Mouse (Mus musculus) neural tube, embryonic 14.5 days (tissue): ENCODE data around the gene Tab1. TPM values are rescaled to one million over a fixed set of nuclear protein-coding genes. Genes with fewer than 3 reads are reported as not detected.

Experiments
- ATAC-seq: fragments of 200-750 bp; cut with Nextera tagmentation; 2 replicates; pipeline ENCODE4 v1.8.0; 2017; ENCODE audit warnings: low read depth, mild to moderate bottlenecking, moderate TSS enrichment, moderate library complexity
- H3K27ac ChIP-seq: fragments of 300-500 bp; sonication (generic); 2 replicates; pipeline ENCODE4 v1.5.1; 2014; ENCODE audit warnings: low read depth, mild to moderate bottlenecking, control low read depth, low read length, moderate library complexity, mixed read lengths
- H3K27me3 ChIP-seq: fragments of 300-500 bp; sonication (generic); 2 replicates; pipeline ENCODE4 v1.6.1; 2014; ENCODE audit warnings: low read length; ENCODE audit not compliant: control insufficient read depth, insufficient read depth
- H3K36me3 ChIP-seq: fragments of 300-500 bp; sonication (generic); 2 replicates; pipeline ENCODE4 v1.6.1; 2014; ENCODE audit warnings: low read length, mixed read lengths; ENCODE audit not compliant: control insufficient read depth, insufficient read depth
- H3K4me1 ChIP-seq: fragments of 300-500 bp; sonication (generic); 2 replicates; pipeline ENCODE4 v1.6.1; 2014; ENCODE audit warnings: low read length; ENCODE audit not compliant: control insufficient read depth, insufficient read depth
- H3K4me2 ChIP-seq: fragments of 300-500 bp; sonication (generic); 2 replicates; pipeline ENCODE4 v1.6.1; 2014; ENCODE audit warnings: mild to moderate bottlenecking, low read depth, low read length, control low read depth
- H3K4me3 ChIP-seq: fragments of 300-500 bp; sonication (generic); 2 replicates; pipeline ENCODE4 v1.5.1; 2014; ENCODE audit warnings: low read depth, low read length, control low read depth, mixed read lengths
- H3K9ac ChIP-seq: fragments of 300-500 bp; sonication (generic); replicated peaks from 2 replicates; pipeline ENCODE4 v1.6.1; 2014; ENCODE audit warnings: low read depth, mild to moderate bottlenecking, control low read depth, low read length, mixed read lengths
- H3K9me3 ChIP-seq: fragments of 300-500 bp; sonication (generic); 2 replicates; pipeline ENCODE4 v1.6.1; 2016; ENCODE audit warnings: low read length; ENCODE audit not compliant: control insufficient read depth
- WGBS: fragments of 180-500 bp; shearing (Covaris S2); extraction: QIAGEN DNeasy Blood & Tissue Kit; methylation state at CpG from one replicate; pipeline ENCODE4 v1.1.7; 2014; 5-methylcytosine and 5-hydroxymethylcytosine counted together
- polyA plus RNA-seq: library from polyadenylated mRNA; unstranded; fragments of >200 nt; fragmentation: Nextera tagmentation; extraction: Ambion mirVana; gene quantifications from 2 replicates; pipeline ENCODE4 v1.2.1, GENCODE M21; 2014

Gene Tab1
- polyA plus RNA-seq = 30.1 and 36.6 TPM in 2 replicates

DNA sequence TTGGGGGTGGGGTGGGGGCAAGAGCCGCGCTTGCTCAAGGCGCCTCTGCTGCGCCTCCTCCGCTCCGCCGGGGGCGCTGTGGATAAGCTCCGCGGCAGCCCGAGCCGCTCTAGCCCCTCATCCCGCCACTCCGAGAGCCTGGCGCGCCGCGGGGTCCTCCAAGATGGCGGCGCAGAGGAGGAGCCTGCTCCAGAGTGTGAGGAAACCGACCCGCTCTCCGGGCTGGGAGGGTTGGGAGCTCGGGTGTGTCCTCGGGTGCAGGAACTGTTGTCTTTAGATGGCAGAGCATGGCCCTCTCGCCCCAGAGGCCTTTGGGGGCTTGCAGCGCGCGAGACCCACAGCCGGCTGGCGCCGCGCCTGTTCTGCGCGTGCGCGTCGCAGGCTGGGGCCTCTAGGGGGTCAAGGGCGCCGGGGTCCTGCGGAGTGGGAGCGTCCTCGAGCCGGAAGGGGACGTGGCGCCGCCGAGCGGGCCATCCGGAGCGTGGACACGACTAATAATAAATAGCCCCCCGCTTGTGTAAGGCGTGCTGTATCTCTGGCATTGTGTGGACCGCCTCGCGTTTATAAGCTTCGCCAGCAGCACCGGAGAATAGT lies at the start of gene Tab1:
Gene Tab1, plus strand, starts transcription at position 135 of the 594 bp plus-strand sequence.
- peak within 1 kb of the TSS; percentile 51 for H3K4me2 ChIP-seq
- H3K27ac ChIP-seq = peak within 1 kb of the TSS; percentile 98
- H3K27me3 ChIP-seq = no peaks in the 10 kb centered on the region
- ATAC-seq = peak; percentile 96
- H3K9ac ChIP-seq = peak within 1 kb of the TSS; percentile 85
- H3K4me3 ChIP-seq = peak within 1 kb of the TSS; percentile 70
- no peaks in the 10 kb centered on the region for H3K36me3 ChIP-seq
- H3K9me3 ChIP-seq = no peaks in the 10 kb centered on the region
- 1% methylated on average over 58 of the region's 59 CpGs for WGBS
- 0 out of 2 replicates have a peak, but pooled peaks cover 10% of the 10 kb centered on the region for H3K4me1 ChIP-seq

DNA sequence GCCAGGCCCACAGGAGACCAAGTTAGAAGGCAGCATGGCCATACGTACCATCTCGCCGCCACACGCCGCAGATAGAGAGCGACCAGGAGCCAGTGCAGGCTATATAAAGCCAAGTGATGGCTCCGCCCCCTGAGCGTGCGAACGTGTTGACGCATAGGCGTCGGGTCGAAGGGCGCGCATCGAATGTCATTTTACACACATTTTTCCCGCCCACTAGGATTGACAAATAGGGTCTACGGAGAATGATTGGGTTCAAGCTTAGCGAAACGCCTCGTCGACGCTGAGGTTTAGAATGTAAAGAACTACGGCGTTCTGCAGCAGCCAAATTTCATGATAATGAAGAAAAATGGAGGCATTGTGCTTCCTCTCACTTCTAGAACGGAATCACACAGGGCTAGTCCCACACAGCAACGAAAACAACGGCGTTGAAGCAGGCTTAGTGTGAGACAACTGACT lies 49.6 kb upstream of the Tab1 start:
- Histone ChIP-seq H3K9me3 (no peaks in the 10 kb centered on the region), H3K27ac (peak overlapping the region; percentile 97), H3K27me3 (no peaks in the 10 kb centered on the region), H3K9ac (peak overlapping the region; percentile 90), H3K4me2 (peak overlapping the region; percentile 88), H3K4me1 (peaks cover 15% of the 10 kb centered on the region), H3K36me3 (peaks cover 29% of the 10 kb centered on the region), H3K4me3 (peak overlapping the region; percentile 62)
- under 1% methylated on average over 30 of the region's 30 CpGs for WGBS
- ATAC-seq = peak; percentile 95

DNA sequence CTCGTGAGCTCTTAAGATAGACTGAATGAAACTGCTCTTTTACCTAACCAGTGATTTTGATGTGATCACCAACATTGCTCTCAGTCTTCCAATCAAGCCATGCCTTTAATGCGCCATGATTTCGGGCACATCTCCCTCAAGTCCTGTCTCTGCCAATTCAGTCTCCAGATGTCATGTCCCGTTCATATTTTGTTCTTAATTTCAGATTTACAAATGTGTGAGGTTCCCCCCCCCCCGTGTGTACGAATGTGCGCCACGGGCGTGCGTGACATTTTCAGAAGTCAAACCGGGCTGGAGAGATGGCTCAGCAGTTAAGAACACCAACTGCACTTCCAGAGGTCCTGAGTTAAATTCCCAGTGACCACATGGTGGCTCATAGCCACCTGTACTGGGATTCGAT lies 49.2 kb upstream of the Tab1 start:
- Histone ChIP-seq H3K4me1 (peaks cover 15% of the 10 kb centered on the region), H3K4me3 (peak overlapping the region; percentile 62), H3K4me2 (peak overlapping the region; percentile 88), H3K9ac (peak overlapping the region; percentile 90), H3K27me3 (no peaks in the 10 kb centered on the region), H3K9me3 (no peaks in the 10 kb centered on the region), H3K36me3 (peaks cover 27% of the 10 kb centered on the region), H3K27ac (peak overlapping the region; percentile 97)
- WGBS = under 1% methylated on average over 12 of the region's 12 CpGs
- ATAC-seq = peak; percentile 12

DNA sequence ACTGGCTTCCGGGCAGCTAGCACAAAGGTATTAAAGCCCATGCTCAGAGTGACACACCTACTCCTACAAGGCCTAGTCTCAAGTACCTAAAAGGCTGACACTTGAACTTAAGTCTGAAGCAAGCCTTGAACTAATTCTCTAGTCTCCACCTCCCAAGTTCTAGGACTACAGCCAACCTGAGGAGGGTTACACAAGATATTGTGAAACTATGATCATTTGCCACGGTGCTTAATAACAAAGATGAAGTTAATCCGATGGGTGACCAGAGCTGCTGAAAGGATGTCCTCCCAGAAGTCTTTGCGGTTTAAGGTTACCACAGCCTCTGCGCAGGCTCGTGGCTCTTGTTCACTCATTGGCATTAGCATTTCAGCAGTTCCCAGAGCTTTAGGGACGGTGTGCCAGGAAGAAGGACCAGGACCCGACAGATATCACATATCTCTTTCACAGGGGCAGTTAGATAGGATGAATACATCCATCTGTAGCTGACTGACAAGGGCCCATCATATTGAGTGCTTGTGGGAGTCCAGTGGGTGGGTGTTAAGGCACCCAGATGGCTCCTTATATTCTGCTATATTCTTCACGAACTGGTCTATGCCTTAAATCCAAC lies 45.4 kb upstream of the Tab1 start:
- no peaks in the 10 kb centered on the region for H3K36me3 ChIP-seq

DNA sequence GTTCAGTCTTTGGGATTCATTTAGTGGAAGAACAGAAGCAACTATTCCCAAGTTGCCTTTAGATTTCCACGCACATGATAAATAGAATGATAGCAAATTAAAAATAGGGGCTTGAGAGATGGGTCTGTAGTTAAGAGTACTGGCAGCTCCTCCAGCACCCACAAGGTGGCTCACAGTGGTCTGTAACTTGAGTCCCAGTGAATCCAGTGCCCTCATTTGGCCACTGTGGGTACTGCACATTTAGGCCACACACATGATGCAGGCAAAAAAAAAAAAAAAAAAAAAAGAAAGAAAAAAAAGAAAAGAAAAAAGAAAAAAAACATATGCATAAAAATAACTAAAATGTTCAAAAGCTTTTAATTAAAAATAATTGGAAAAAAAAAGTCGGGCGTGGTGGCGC lies 44.3 kb upstream of the Tab1 start:
- WGBS = 44% methylated on average over 4 of the region's 4 CpGs
- Histone ChIP-seq H3K4me3 (no peak overlapping the region), H3K36me3 (no peaks in the 10 kb centered on the region), H3K4me1 (peaks cover 12% of the 10 kb centered on the region; the same call in 1 of the 2 replicates), H3K27me3 (no peaks in the 10 kb centered on the region), H3K27ac (no peak overlapping the region), H3K4me2 (no peak overlapping the region), H3K9me3 (no peaks in the 10 kb centered on the region), H3K9ac (no peak overlapping the region)
- no peak for ATAC-seq

More for the DNA sequence above, 45.4 kb upstream of the Tab1 start:
- WGBS = 82% methylated on average over 9 of the region's 9 CpGs
- Histone ChIP-seq H3K4me3 (no peak overlapping the region), H3K4me1 (peaks cover 7% of the 10 kb centered on the region; the same call in 1 of the 2 replicates), H3K27ac (no peak overlapping the region), H3K4me2 (no peak overlapping the region), H3K9me3 (no peaks in the 10 kb centered on the region), H3K9ac (no peak overlapping the region), H3K27me3 (no peaks in the 10 kb centered on the region)
- no peak for ATAC-seq

DNA sequence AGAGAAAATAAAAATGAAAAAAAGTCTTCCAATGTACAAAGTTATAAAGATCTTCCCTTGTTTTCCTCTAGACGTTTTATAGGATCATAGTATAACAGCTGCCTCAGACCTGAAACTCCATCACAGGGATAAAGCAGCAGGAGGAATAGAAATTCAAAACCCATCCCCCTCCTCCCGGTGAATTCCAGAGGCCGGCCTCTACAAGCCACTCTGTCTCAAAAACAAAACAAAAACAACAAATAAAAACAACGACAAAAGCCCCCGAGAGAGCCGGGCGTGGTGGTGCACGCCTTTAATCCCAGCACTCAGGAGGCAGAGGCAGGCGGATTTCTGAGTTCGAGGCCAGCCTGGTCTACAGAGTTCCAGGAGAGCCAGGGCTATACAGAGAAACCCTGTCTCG lies 42.8 kb upstream of the Tab1 start:
- Histone ChIP-seq H3K27me3 (no peaks in the 10 kb centered on the region), H3K4me1 (peaks cover 12% of the 10 kb centered on the region; the same call in 1 of the 2 replicates), H3K4me3 (no peak overlapping the region), H3K9ac (no peak overlapping the region), H3K36me3 (no peaks in the 10 kb centered on the region), H3K27ac (no peak overlapping the region), H3K4me2 (no peak overlapping the region), H3K9me3 (no peaks in the 10 kb centered on the region)
- no peak for ATAC-seq
- 78% methylated on average over 11 of the region's 11 CpGs for WGBS

DNA sequence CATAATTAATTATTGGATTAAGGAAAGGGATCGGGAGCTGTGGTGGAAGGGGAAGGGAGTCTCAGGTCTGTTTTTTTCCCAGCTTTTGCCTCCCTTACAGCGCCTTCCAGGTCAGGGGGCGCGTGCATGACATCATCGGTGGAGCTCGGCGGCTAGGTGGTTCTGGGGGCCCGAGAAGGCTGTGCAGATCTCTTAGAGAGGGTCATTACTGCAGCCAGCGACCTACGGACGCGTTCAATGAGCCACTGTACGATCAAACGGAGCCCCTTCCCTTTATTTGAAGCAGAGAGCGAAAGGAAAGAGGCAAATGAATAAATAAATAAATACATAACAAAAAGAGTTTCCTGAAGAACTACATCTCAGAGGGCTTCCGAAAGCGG lies 42.2 kb upstream of the Tab1 start:
- Histone ChIP-seq H3K27me3 (no peaks in the 10 kb centered on the region), H3K4me3 (peak overlapping the region; percentile 81), H3K36me3 (no peaks in the 10 kb centered on the region), H3K9me3 (no peaks in the 10 kb centered on the region), H3K4me2 (peak overlapping the region; percentile 75), H3K27ac (no peak overlapping the region), H3K4me1 (peaks cover 12% of the 10 kb centered on the region; the same call in 1 of the 2 replicates), H3K9ac (peak overlapping the region; percentile 91)
- 2% methylated on average over 17 of the region's 17 CpGs for WGBS
- peak; percentile 45; the same call in 1 of the 2 replicates for ATAC-seq

DNA sequence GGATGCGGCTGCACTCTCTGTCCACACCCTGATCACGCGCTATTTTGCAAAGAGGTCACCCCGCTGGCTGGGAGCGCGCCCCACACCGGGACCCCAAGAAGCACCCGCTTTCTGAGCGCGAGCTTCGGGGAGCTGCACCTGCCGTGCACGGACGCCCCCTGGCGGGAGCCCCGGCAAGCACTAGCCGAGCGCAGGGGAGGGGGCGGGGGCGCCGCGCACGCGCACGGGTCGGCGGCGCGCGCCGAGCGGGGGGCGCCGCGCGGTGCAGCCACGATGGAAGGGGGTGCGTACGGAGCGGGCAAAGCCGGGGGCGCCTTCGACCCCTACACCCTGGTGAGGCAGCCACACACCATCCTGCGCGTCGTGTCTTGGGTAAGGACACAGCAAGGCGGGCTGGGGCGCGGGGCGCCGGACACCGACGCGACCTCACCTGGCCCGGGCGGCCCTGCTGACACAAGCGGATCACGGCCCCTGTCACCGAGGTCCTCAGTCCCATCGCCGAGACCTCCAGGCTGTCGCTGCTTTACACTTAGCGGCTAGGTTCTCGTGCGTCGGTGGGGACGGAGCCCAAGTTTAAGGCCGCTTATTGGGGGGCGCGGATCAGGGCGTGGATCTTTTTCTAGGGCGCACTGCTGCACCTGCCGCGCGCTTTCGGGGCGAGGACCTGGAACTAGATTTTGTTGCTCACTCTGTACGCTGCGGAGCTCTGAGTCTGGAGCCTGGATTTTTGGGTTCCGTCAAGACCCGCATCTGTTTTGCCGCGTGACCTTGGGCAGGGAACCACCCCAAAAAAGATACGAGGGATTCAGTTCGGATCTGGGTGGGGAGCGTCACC lies 41.6 kb upstream of the Tab1 start, which contains the start of the genes Syngr1 and Rpl3:
Gene Syngr1, plus strand, starts transcription at position 214 of the 835 bp plus-strand sequence.
Gene Rpl3, minus strand, starts transcription at position 748 of the 835 bp plus-strand sequence.
- H3K4me1 ChIP-seq = peaks cover 12% of the 10 kb centered on the region; the same call in 1 of the 2 replicates
- peak; percentile 70 for ATAC-seq
- H3K36me3 ChIP-seq = no peaks in the 10 kb centered on the region
- peak within 1 kb of the TSS; percentile 75 for H3K4me2 ChIP-seq
- H3K4me3 ChIP-seq = peak within 1 kb of the TSS; percentile 81
- no peaks in the 10 kb centered on the region for H3K9me3 ChIP-seq
- peak within 1 kb of the TSS; percentile 91 for H3K9ac ChIP-seq
- under 1% methylated on average over 76 of the region's 86 CpGs for WGBS
- no peaks in the 10 kb centered on the region for H3K27me3 ChIP-seq
- no peak within 1 kb of the TSS; the same call in 1 of the 2 replicates for H3K27ac ChIP-seq
